In the genomic region with DNA sequence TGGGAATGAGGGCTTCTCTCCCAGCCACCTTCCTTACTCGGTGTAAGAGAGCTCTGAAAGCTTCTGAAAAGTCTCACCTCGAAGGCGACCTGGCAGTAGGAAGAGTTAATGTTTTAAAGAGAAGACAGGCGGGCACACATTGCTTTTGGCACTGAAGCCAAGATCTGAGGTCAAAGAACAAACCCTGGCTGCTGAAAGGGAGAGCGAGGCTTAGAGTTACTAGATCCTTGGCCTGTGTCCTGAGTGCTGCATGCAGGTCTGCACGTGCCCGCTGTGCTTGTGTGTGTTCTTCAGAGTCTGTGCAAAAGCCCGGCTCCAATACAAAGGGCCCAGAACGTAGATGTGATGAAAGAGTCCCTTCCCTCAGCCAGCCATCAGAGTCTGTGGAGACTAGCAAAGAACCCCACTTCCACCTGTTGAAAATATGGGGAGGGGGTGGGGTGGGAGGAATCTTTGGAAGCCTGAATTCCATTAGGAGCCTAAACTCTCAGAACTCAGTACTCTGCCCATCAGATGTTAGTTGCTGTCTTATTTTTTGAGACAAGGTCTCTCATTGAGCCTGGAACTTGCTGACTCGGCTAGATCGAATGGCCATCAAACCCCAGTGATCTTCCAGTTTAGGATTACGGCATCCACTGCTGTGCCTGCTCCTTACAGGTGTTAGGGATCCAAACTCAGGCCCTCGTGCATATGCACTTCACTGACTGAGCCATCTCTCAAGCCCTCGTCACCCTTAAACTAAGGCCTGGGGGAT, we compare ENCODE assay signal across 15 mouse cellular contexts. TPM values are rescaled to one million over a fixed set of nuclear protein-coding genes. Genes with fewer than 3 reads are reported as not detected.
A peak's percentile ranks its signal among the peaks of the same experiment; 100 is the strongest.
DNase-seq lines count a peak whose midpoint lies in the region; ATAC-seq and TF ChIP-seq lines count a peak whose summit lies in the region.
"Had no signal": no experiment of that assay in that cellular context is flagged by ENCODE, and none has a peak within 500 bp of the region (broad histone marks: within the 10 kb centered on the region; RNA-seq: fewer than 3 reads in every experiment).

No protein-coding gene starts in this region.

- ATAC-seq in kidney, embryonic 14.5 days (ENCODE audit: low FRiP score, low TSS enrichment) = no peak
- peak; percentile 23 for ATAC-seq in erythroblast, adult 5-6 weeks (replicated peaks; ENCODE audit: low FRiP score, poor library complexity, severe bottlenecking)
- ATAC-seq in kidney, embryonic 16.5 days (ENCODE audit: low FRiP score, low TSS enrichment) = peak; percentile 77
- no peak; the same call in 1 of the 2 replicates for ATAC-seq in liver, postnatal 0 days
- no peak for ATAC-seq in hindbrain, embryonic 11.5 days (ENCODE audit: low FRiP score)
- ATAC-seq: midbrain, embryonic 16.5 days had no signal

- H3K4me2 ChIP-seq in kidney, embryonic 14.5 days (replicated peaks; ENCODE audit: low read depth, low read length) = no peak overlapping the region
- no peak overlapping the region for H3K4me2 ChIP-seq in kidney, embryonic 16.5 days (replicated peaks; ENCODE audit: low read depth, low read length)
- no peak overlapping the region for H3K4me2 ChIP-seq in liver, postnatal 0 days (ENCODE audit: low read depth, low read length)
- H3K4me2 ChIP-seq in hindbrain, embryonic 11.5 days (replicated peaks; ENCODE audit: low read depth, low read length) = no peak overlapping the region
- H3K4me2 ChIP-seq: hindbrain, embryonic 15.5 days; lung, embryonic 14.5 days; neural tube, embryonic 12.5 days had no signal

- peak; percentile 90 for DNase-seq in kidney, adult 11 months
- no peak for DNase-seq in liver, postnatal 0 days
- DNase-seq in embryo, embryonic 10.5 days (ENCODE audit: low spot score) = no peak
- no peak for DNase-seq in hindbrain, embryonic 11.5 days (ENCODE audit: low spot score)
- DNase-seq in adrenal gland, adult 8-10 months = no peak
- DNase-seq: cerebellum, adult 11-12 months; embryo, embryonic 11 days; layer of hippocampus, adult 9-11 months; lung, embryonic 14.5 days had no signal

- no peak for TF ChIP-seq CTCF in liver, postnatal 0 days (IDR thresholded peaks at IDR 0.05; ENCODE audit: low read depth)

- no peaks in the 10 kb centered on the region for H3K36me3 ChIP-seq in kidney, embryonic 14.5 days (ENCODE audit: control insufficient read depth, insufficient read depth, low read length)
- no peaks in the 10 kb centered on the region for H3K36me3 ChIP-seq in kidney, embryonic 16.5 days (ENCODE audit: insufficient read depth, low read length)
- H3K36me3 ChIP-seq in liver, postnatal 0 days (replicated peaks; ENCODE audit: insufficient read depth, low read length) = no peaks in the 10 kb centered on the region
- no peaks in the 10 kb centered on the region for H3K36me3 ChIP-seq in hindbrain, embryonic 11.5 days (ENCODE audit: control insufficient read depth, insufficient read depth, low read length)
- H3K36me3 ChIP-seq: hindbrain, embryonic 15.5 days; neural tube, embryonic 12.5 days had no signal

- no peaks in the 10 kb centered on the region for H3K27me3 ChIP-seq in kidney, embryonic 14.5 days (ENCODE audit: control insufficient read depth, insufficient read depth, low read length)
- H3K27me3 ChIP-seq in kidney, embryonic 16.5 days (ENCODE audit: insufficient read depth, low read length) = no peaks in the 10 kb centered on the region
- no peaks in the 10 kb centered on the region for H3K27me3 ChIP-seq in liver, postnatal 0 days (ENCODE audit: insufficient read depth, low read length)
- H3K27me3 ChIP-seq in hindbrain, embryonic 11.5 days (ENCODE audit: control insufficient read depth, insufficient read depth, low read length) = no peaks in the 10 kb centered on the region
- H3K27me3 ChIP-seq: hindbrain, embryonic 15.5 days; neural tube, embryonic 12.5 days had no signal

- no peak overlapping the region for H3K4me3 ChIP-seq in kidney, embryonic 14.5 days (ENCODE audit: low read length)
- H3K4me3 ChIP-seq in kidney, embryonic 16.5 days (ENCODE audit: low read length) = no peak overlapping the region
- no peak overlapping the region for H3K4me3 ChIP-seq in liver, postnatal 0 days (ENCODE audit: low read depth, low read length)
- no peak overlapping the region for H3K4me3 ChIP-seq in hindbrain, embryonic 11.5 days (ENCODE audit: low read depth, low read length)
- H3K4me3 ChIP-seq: hindbrain, embryonic 15.5 days; neural tube, embryonic 12.5 days had no signal

- TF ChIP-seq EP300 in liver, postnatal 0 days (IDR thresholded peaks at IDR 0.05; ENCODE audit: low read depth) = no peak

- WGBS in kidney, embryonic 14.5 days = 80% methylated on average over 14 of the region's 14 CpGs
- WGBS in kidney, embryonic 16.5 days = 79% methylated on average over 14 of the region's 14 CpGs
- WGBS in liver, postnatal 0 days (ENCODE audit: insufficient replicate concordance) = 66% methylated on average over 14 of the region's 14 CpGs
- WGBS in hindbrain, embryonic 11.5 days = 86% methylated on average over 14 of the region's 14 CpGs

- no peak overlapping the region for H3K27ac ChIP-seq in kidney, embryonic 14.5 days (ENCODE audit: low read depth, low read length)
- no peak overlapping the region for H3K27ac ChIP-seq in kidney, embryonic 16.5 days (ENCODE audit: low read length)
- H3K27ac ChIP-seq in liver, postnatal 0 days (ENCODE audit: low read depth) = peak overlapping the region; percentile 37
- no peak overlapping the region for H3K27ac ChIP-seq in hindbrain, embryonic 11.5 days (ENCODE audit: low read depth, low read length)
- H3K27ac ChIP-seq: hindbrain, embryonic 15.5 days; neural tube, embryonic 12.5 days had no signal

- no peaks in the 10 kb centered on the region for H3K9me3 ChIP-seq in kidney, embryonic 14.5 days (ENCODE audit: control insufficient read depth, low read length)
- H3K9me3 ChIP-seq in kidney, embryonic 16.5 days (ENCODE audit: low read length) = no peaks in the 10 kb centered on the region
- no peaks in the 10 kb centered on the region for H3K9me3 ChIP-seq in liver, postnatal 0 days (ENCODE audit: low read length)
- no peaks in the 10 kb centered on the region for H3K9me3 ChIP-seq in hindbrain, embryonic 11.5 days (ENCODE audit: control insufficient read depth, low read length)
- H3K9me3 ChIP-seq: hindbrain, embryonic 15.5 days; neural tube, embryonic 12.5 days had no signal

- no peak overlapping the region for H3K9ac ChIP-seq in kidney, embryonic 14.5 days (ENCODE audit: low read depth, low read length)
- H3K9ac ChIP-seq in kidney, embryonic 16.5 days (replicated peaks; ENCODE audit: low read length) = no peak overlapping the region
- peak overlapping the region; percentile 6; the same call in 1 of the 2 replicates for H3K9ac ChIP-seq in liver, postnatal 0 days (replicated peaks)
- H3K9ac ChIP-seq in hindbrain, embryonic 11.5 days (ENCODE audit: low read depth, low read length) = no peak overlapping the region
- H3K9ac ChIP-seq: hindbrain, embryonic 15.5 days; lung, embryonic 14.5 days; neural tube, embryonic 12.5 days had no signal

- no peaks in the 10 kb centered on the region for H3K4me1 ChIP-seq in kidney, embryonic 14.5 days (ENCODE audit: control insufficient read depth, insufficient read depth, low read length)
- no peaks in the 10 kb centered on the region for H3K4me1 ChIP-seq in kidney, embryonic 16.5 days (ENCODE audit: insufficient read depth, low read length)
- peaks cover 52% of the 10 kb centered on the region for H3K4me1 ChIP-seq in liver, postnatal 0 days (ENCODE audit: insufficient read depth)
- H3K4me1 ChIP-seq in hindbrain, embryonic 11.5 days (replicated peaks; ENCODE audit: control insufficient read depth, insufficient read depth, low read length) = no peaks in the 10 kb centered on the region
- H3K4me1 ChIP-seq: hindbrain, embryonic 15.5 days; neural tube, embryonic 12.5 days had no signal

RNA-seq across cellular contexts. Expression of gene Dapk2, which starts 41.8 kb away (rescaled TPM):
- 3.3 and 4.2 TPM in 2 replicates for polyA plus RNA-seq in kidney, embryonic 14.5 days (2014; fragmentation: Nextera tagmentation; extraction: Ambion mirVana)
- 157 and 171 TPM in 2 replicates for total RNA-seq in erythroblast, adult 5-6 weeks (2015; ENCODE audit: low replicate concordance)
- total RNA-seq in erythroblast, adult 5-6 weeks (2017; ENCODE audit: low replicate concordance) = 252 and 316 TPM in 2 replicates
- polyA plus RNA-seq in kidney, embryonic 16.5 days (2015; fragmentation: Nextera tagmentation; extraction: Ambion mirVana) = 4.7 and 4.9 TPM in 2 replicates
- 21.6 and 23.4 TPM in 2 replicates for polyA plus RNA-seq in liver, postnatal 0 days (2015; fragmentation: Nextera tagmentation; extraction: Ambion mirVana)
- polyA plus RNA-seq in hindbrain, embryonic 11.5 days (2014; fragmentation: Nextera tagmentation; extraction: Ambion mirVana) = 2.7 and 4.4 TPM in 2 replicates
- total RNA-seq in adrenal gland, adult 8-10 months (2022) = 1 to 10 TPM; 6.2 to 9.0 (median 8.1) TPM

Comparison
In these comparisons a context has a peak if more than half of its experiments do, and no peak if none do; other contexts are left out.
1. ATAC-seq: peak in erythroblast, adult 5-6 weeks (single experiment) and kidney, embryonic 16.5 days (single experiment); none in kidney, embryonic 14.5 days (single experiment), liver, postnatal 0 days (single experiment) and hindbrain, embryonic 11.5 days (single experiment).